Mouse (Mus musculus) spleen, postnatal 10 days (tissue): ENCODE measurements around the gene Creld2.
A peak's percentile ranks its signal among the peaks of the same experiment; 100 is the strongest.
"Not testable (repeated sequence)": the region's sequence is repeated elsewhere in the genome, so short reads cannot be mapped to it uniquely, and the experiment has no call there.

Source experiments
- DNase-seq, 2 experiments: peaks; one replicate each; pipeline ENCODE4 v3.0.0; 2021 to 2022; ENCODE audit warnings: low spot score in 2 of 2

Creld2 gene

DNA sequence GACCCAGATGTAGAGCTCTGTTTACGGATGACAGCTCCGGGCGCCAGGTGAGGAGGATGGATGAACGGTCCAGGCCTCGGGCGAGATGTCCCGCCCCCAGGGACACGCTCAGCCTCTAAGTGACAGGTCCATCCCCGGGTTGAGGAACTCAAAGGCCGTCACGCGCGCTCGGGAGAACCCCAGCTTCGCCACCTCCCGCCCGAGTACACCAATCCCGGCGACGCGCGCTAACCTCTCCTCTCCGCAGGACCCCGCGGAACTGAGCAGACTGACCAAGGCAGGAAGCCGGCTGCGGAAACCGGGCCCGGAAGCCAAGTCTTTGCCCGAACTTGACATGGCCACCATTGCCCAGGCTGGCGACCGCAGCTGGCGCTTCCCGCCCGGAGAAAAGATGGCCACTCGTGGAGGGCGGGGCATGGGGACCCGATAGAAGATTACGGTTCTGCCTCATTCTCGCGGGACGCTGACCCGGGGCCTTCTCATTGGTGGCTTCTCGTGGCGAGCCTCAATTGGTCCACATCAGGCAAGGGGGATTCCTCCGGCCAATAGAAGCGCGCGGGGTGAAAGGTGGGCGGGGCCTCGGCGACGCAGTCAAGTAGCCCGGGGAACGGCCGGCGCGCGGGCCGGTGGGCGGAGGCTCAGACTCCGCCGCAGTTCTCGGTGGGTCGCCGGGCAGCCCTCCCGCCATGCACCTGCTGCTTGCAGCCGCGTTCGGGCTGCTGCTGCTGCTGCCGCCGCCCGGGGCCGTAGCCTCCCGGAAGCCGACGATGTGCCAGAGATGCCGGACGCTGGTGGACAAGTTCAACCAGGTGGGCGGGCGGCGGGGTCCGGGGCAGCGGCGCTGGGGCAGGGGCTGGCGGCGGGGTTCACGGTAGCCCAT, at the start of gene Creld2, which contains the start of gene Alg12:
Gene Creld2 (plus strand): TSS at position 621 of the 880 bp plus-strand sequence.
Gene Alg12 (minus strand): TSS at position 293 of the 880 bp plus-strand sequence.
- DNase-seq = peak; percentile 95 to 99

DNA sequence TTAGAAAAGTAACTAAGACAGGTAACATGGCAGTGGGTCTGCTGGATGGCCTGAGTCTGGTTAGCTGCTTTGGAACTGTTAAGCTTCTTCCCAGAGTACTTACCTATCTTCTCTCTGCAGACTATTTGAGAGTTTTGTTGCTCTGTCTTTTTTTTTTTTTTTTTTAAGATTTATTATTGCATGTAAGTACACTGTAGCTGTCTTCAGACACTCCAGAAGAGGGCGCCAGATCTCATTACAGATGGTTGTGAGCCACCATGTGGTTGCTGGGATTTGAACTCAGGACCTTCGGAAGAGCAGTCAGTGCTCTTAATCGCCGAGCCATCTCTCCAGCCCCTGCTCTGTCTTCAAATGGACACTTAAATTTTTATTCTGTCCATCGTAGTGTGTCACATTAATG, 44.8 kb upstream of the Creld2 start:
- DNase-seq = not testable (repeated sequence)

DNA sequence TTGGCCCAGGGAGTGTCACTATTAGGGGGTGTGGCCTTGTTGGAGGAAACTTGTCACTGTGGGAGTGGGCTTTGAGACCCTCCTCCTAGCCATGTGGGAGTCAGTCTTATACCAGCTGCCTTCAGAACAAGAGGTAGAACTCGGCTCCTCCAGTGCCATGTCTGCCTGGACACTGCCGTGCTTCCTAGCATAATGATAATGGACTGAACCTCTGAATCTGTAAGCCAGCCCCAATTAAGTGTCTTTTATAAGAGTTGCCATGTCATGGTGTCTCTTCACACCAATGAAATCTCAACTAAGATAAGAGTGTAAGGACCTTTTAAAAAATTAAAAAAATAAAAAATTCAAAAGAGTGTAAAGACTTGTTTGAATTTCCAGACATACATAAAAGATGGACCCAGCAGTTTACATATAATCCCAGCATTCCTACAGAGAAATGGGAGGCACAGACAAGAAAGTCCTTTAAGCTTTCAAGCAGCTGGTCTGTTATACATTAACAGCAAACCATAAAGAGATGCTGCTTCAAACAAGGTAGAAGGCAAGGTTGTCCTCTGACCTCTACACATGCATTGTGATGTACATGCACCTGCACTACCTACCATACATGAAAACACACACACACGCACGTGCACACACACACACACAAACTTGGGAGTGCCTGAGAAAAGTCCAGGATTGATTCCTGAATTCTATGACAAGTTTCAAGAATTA, 27.2 kb upstream of the Creld2 start:
- no peak for DNase-seq

DNA sequence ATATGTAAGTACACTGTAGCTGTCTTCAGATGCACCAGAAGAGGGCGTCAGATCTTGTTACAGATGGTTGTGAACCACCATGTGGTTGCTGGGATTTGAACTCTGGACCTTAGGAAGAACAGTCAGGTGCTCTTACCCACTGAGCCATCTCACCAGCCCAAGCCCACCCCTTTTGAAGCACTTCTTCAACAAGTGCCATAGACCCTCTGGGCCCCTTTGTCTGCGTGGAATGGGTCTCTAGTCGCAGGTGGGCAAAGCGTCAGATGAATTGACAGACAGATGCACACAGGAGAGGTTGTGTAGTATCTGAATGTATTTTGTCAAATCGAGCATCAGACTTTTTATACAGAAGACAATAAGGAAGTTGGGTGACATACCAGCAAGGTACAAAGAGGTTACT, 24.7 kb upstream of the Creld2 start:
- not testable (repeated sequence) for DNase-seq

DNA sequence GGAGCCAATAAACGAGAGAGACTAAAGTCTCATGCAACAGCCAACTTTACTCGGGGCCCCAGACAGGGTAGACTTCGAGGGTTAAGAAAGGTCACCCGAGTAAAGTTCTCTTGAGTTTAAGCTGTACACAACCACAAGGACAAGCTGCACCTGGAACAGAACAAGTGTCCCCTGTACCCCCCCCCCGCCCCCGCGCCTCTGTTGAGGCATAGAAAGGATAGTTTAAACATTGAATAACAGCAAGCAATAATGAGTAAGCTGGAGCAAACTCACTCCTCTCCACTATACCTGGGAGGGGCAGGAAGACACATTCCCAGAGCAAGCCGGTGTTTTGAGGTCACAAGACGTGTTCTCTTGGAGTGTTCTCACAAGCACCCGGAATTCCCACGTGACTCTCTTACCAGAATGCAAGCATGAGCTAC, 19.5 kb upstream of the Creld2 start:
- DNase-seq = no peak

DNA sequence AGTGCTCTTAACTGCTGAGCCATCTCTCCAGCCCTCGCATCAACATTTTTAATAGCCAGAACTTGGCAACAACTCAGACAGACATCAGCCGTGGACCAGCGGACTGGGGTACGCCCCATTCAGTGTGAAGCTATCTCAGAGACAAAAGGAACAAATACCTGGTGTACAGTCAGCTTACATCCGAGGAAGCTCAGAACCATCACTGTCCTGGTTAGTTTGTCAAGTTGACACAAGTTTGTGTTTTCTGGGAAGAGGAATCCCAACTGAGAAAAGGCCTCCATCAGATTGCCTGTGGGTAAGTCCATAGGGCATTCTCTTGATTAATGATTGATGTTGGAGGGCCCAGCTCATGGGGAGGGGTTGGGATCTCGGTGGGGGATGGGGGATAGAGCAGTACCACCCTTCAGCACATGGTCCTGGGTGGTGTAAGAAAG, 18.5 kb upstream of the Creld2 start:
- peak in 1 of 2 experiments; percentile 3 for DNase-seq

DNA sequence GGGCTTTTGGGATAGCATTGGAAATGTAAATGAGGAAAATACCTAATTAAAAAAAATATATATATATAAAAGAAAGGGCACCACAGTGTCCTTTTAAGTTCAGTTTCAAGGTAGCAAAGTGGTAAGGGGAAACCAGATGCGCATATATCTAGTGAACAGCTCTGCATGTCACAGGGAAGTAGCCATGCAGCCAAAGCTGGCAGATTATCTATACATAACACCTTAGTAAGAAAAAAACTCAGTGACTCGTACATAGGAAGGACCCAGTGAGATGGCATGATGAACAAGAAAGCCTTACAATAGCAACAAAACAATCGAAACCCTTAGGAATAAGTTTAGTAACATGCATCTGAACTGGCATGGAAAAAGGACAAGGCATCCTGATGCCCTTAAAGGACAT, 17.5 kb upstream of the Creld2 start:
- peak in 1 of 2 experiments; percentile 3 for DNase-seq

DNA sequence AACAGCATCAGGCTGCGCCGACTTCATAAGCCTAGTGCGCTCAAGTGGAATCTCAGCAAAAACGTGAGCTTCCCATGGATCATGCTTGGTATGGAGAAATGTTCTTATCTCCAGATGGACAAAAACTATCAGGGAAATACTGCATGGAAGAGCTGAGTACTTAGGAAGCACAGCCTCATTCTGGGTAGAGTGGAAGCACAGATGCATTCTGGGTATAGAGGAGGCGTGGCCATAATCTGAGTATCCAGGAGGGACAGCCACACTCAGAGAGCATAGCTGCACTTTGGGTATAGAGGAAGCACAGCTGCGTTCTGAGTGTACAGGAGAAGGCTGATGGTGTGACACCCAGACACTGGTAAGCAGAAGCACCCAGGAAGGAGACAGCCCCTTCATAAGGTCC, 17.1 kb upstream of the Creld2 start:
- DNase-seq = peak in 1 of 2 experiments; percentile 13

DNA sequence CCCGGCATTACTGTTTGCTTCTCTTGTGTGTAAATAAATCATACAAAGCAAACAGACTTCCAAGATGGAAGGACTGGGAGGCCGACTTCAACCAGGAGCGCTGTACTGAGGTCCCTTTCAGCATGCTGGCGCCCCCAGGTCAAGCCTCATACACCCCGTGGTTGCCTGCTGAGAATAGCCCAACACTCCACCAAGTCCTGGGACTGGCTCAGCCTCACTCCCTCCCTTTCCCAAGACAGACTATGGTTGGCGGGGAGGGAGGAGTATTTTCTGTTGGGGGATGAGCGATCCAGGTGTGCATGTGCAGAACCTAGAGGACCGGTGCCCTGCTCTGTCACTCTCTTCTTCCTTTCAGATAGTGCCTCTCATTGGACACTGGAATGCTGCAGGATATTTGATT, 11.3 kb upstream of the Creld2 start:
- no peak for DNase-seq

DNA sequence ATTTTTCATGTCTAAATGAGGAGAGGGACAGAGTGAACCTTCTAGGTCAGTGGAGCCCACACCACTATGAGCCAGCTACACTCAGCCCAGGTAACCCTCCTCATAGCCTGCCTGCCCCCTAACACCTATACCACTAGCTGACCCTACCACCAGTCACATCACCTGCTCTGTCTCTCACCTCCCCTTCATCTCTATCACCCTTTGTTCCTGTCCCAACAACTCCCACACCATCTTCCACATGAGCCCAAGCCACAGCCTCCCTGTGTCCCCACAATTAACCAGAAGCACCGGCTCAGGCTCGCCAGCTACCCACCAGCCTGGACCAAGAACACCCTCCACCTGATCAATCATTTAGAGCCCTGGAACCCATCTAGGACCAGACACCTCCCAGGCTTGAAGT, 9.1 kb upstream of the Creld2 start:
- no peak for DNase-seq

DNA sequence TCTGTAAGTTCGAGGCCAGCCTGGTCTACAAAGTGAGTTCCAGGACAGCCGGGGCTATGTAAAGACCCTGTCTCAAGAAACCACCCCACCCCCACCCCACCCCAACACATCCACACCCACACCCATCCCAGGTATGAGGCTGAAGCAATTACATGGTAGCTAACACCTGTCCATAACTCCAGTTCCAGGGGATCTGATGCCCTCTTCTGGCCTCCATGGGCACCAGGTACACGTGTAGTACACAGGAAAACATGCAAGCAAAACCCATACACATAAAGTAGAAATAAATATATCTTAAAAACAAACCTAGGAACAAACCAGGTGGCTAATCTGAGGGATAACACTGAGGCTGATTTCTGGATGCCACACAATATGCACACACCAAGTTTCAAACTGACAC, 6.2 kb upstream of the Creld2 start:
- no peak for DNase-seq

DNA sequence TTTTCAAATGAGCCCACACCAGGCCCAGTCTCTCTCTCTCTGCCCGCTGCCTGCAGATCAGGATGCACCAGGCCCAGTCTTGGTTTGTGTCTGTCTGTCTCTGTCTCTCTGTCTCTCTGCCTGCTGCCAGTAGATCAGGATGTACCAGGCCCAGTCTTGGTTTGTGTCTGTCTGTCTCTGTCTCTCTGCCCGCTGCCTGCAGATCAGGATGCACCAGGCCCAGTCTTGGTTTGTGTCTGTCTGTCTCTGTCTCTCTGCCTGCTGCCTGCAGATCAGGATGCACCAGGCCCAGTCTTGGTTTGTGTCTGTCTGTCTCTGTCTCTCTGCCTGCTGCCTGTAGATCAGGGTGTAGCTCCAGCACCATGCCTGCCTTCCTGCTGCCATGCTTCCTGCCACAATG, 5.6 kb upstream of the Creld2 start:
- DNase-seq = not testable (repeated sequence)

DNA sequence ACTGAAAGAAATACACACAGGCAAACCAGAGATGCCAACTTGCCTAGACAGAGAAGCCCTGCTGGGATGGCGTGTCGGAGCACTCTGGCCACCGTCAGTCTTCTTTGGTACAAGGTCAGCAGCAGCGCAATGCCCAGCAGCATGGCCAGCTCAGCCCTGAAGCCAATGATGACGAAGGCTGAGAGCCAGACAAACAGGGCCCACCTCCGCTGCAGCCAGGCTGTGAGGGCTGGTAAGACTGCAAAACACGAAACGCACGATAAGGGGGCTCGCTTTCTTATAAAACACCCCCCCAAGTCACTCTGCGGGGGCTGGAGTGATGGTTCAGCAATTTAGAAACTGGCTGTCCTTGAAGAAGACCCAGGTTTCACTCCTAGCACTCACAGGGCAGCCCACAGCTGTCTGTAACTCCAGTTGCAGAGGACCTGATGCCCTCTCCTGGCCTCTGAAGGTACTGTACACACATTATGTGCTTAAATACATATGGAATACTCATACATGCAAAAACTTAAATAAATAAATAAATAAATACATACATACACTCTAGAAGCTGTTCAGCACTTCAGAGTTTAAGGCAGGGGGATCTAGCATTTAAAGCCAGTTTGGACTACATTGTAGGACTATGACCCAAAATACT, 4.9 kb upstream of the Creld2 start:
- DNase-seq = peak in 1 of 2 experiments; percentile 34

DNA sequence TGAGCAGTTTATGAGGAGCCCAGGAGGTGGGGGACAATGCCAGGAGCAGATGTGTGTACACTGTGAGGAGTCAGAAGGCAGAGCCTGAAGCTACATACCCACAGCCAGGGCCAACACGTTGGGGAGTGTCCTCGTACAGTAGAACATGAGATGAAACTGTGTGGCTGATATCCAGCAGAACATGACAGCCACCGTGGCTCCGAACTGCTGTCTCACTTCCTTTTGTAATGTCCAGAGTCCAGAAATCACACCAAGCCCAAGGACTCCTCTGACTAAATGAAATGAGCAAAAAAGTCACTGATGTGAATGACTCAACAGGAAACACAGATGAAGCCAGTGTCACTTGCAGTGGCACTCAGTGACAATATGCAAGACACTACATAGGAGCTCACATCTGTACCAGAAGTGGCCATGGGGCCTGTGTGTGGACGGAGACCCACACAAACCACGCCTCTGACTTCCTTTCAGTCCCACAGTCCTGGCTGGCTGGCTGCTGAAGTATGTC, 4.2 kb upstream of the Creld2 start:
- no peak for DNase-seq

DNA sequence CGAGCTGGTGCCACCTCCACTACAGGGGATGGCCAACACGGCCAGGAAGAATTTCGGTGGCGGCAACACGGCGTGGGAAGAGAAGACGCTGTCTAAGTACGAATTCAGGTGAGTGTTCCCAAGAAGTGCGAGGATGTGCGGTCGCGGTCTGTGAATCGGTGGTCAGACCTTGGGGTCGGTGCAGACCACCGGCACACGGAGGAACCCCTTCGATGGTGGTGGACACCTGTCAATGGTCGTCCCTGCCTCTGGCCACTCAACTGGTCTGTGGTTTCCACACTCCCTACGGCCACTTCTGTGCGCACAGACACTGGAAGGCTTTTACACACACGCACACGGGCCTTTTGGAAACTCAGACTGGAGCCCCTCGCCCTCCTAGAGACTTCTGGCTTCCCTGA, 459 bp downstream of the Creld2 start:
- no peak for DNase-seq

DNA sequence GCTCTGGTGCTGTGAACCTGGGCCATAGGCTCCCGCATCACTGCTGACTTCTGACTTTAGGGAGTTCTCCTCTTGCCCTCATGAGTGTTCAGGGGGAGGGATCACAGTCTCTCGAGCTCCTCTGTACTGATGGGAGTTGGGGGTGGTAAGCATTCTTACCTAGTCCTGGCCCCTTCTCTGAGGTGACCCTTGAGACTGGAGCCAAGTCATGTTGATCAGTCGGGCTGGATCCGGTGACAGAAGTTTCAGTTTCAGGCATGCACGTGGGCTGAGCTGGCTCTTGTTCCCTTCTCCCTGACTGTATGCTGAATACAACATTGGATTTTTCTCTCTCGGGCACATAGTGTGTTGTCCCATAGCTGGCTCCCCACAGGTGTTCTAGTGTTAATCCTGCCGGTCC, 2.0 kb downstream of the Creld2 start:
- DNase-seq = no peak

DNA sequence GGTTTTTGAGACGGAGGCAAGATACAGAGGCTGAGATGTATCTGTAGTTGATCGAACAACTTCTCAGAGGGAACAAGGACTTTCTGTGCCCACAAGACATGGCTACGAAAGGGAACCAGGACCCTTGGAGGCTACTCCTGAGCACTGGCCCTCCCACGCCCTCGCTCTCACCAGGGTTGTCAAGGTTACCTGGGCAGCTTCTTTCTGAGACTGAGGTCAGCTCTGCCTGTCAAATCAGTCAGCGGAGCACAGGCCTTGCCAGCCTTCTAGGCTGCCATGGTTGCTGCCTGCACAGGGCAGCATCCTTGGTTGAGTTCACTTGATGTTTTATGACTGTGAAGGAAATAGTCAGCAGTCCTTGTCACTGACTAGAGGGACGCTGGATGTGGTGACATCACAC, 3.1 kb downstream of the Creld2 start:
- DNase-seq = no peak

DNA sequence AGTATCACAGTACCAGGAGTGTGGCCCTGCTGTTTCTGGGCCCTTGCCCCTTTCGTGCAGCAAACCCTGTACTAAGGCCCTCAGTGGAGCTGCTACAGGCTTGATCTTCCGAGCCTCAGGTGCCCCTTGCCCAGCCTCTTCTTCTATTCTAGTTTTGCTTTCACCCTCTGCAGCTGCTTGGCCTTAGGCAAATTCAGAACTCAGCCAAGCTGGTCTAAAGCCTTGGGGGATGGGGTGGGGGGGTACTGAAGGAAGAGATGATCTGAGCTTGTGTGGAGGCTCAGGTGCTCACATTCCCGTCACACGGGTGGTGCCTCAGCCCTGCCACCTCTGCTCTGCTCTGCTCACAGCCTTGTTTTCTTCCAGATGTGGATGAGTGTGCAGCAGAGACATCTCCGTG, 3.9 kb downstream of the Creld2 start:
- DNase-seq = no peak

DNA sequence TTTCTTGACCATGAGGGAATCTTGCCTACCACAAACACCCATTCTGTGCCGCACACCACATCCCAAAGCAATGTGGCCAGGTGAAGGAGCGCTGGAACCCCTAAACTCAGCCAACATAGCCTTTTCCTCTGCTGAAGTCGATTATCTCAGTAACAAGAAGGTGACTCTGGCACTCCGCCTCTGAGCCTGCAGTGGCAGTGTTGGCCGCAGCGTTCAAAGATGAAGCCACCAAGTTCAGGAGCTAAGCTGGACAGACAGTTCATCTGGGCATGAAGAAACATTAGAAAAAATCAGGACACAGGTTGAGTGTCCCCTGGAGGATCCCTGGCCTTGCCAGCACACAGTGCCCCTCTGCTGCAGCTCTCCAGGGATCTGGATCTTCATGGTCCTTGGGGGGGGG, 8.0 kb downstream of the Creld2 start:
- no peak for DNase-seq

DNA sequence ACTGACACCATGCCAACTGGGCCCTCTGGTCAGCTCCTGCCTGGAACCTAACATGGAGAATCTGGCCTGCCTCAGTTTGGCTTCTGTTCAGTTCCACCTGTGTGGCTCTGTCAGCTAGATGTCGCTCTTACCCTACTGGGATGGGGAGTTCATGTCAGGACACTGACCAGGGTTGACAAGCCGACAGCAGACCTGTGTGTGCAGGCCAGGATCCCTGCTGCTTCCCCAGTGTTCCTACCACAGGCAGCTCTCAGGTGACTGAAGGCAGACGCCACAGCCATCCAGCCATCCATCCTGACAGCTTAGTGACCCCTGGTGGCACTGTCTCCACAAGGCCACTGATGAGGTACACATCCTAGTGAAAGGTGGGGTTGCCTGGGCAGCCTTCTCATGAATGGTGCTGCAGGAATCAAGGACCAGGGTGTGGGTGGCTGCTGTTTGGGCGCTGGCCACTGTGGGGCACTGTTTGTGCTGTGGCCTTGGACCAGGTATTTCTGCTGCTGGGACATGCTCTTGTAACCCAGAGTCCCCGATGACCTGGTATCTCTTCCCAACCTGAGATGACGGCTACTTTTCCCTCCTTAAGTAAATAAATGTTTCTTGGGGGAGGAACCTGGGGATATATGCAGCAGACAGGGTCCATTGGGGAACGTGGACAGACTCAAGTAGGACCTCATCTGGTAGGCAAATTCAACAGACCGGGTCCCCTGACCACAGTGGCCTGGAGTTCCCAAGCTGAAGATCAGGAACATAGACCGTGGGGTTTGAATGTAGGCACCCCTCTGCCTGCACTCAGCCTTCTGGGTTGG, 8.7 kb downstream of the Creld2 start:
- peak; percentile 57 to 80 for DNase-seq
